Mouse (Mus musculus): ENCODE measurements around the gene 4921539E11Rik. TPM values are rescaled to one million over a fixed set of nuclear protein-coding genes. Genes with fewer than 3 reads are reported as not detected.

4921539E11Rik gene
- total RNA-seq, 2 experiments from 2014 or later, result not detected

- intact Hi-C loops (cut with DNase I), result no loop called here
Observed at GRCm38 (mm10) chr4:103249436-103250085, 41.1 kb downstream of the 4921539E11Rik start.

GRCm38 (mm10) chr4:103247813-103248212 lies 42.9 kb downstream of the 4921539E11Rik start:
- intact Hi-C loops (cut with DNase I), result no loop called here
- DNase-seq (ENCODE audit: low spot score in 2 of 2), result no peak

More at GRCm38 (mm10) chr4:103249436-103250085, 41.1 kb downstream of the 4921539E11Rik start:
- DNase-seq (ENCODE audit: low spot score in 2 of 2), result no peak

GRCm38 (mm10) chr4:103247249-103247648 lies 43.4 kb downstream of the 4921539E11Rik start:
- no peak for DNase-seq (ENCODE audit: low spot score in 2 of 2)
- intact Hi-C loops (cut with DNase I), result no loop called here

- intact Hi-C loops (cut with DNase I), result no loop called here
- no peak for DNase-seq (ENCODE audit: low spot score in 2 of 2)
Observed at GRCm38 (mm10) chr4:103232156-103232555, 58.5 kb downstream of the 4921539E11Rik start.

DNA sequence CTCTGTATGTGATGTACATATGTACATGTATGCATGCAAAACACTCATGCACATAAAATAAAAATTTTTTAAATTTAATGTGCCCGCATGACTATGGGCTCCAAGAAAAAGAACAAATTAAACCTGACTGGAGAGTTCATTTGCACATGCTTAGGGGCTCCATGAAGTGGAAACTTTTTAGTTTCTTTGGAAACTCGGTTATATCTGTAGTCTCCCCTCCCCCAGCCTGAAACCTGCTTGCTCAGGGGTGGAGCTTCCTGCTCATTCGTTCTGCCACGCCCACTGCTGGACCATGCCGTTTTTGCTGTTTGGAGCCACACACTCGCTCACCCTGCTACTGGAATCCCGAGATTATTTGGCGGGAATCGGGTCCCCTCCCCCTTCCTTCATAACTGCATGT lies 67.8 kb downstream of the 4921539E11Rik start:
- no peak for DNase-seq (ENCODE audit: low spot score in 2 of 2)
- intact Hi-C loops (cut with DNase I), result no loop called here

DNA sequence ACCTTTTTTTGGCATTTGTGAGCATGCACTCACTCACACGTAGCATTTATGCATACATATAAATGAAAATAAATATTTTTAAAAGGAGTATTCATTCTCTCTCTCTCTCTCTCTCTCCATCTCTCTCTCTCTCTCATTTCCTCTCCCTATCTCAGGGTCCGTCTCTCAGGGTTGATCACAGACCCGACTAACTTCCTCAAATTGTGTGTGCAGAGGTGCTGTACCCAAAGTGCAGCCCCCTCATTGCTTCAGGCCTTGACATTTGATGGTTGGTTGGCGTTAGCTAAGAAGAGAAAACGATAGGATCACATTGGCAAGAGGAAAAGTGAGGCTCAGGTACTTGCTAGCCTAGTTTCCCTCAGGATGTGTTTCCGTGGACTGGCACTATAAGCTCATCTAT lies 68.9 kb downstream of the 4921539E11Rik start:
- intact Hi-C loops (cut with DNase I), result no loop called here
- DNase-seq (ENCODE audit: low spot score in 2 of 2), result no peak

- no peak for DNase-seq (ENCODE audit: low spot score in 2 of 2)
- intact Hi-C loops (cut with DNase I), result loop anchor here (10.0 kb wide), 1 partner anchor 126 kb away; no protein-coding TSS in a partner anchor
Observed at GRCm38 (mm10) chr4:103219011-103219410, 71.7 kb downstream of the 4921539E11Rik start.

GRCm38 (mm10) chr4:103216046-103216445 lies 74.6 kb downstream of the 4921539E11Rik start:
- no peak for DNase-seq (ENCODE audit: low spot score in 2 of 2)
- intact Hi-C loops (cut with DNase I), result loop anchor here (10.0 kb wide), 1 partner anchor 129 kb away; no protein-coding TSS in a partner anchor

GRCm38 (mm10) chr4:103214925-103215820 lies 75.5 kb downstream of the 4921539E11Rik start, which contains the start of gene Slc35d1:
Gene Slc35d1 (minus strand): TSS chr4:103215164.
- DNase-seq (ENCODE audit: low spot score in 2 of 2), result peak; percentile 82
- intact Hi-C loops (cut with DNase I), result loop anchor here (2.0 to 10.0 kb wide), 2 partner anchors 100 to 130 kb away; no protein-coding TSS in a partner anchor

DNA sequence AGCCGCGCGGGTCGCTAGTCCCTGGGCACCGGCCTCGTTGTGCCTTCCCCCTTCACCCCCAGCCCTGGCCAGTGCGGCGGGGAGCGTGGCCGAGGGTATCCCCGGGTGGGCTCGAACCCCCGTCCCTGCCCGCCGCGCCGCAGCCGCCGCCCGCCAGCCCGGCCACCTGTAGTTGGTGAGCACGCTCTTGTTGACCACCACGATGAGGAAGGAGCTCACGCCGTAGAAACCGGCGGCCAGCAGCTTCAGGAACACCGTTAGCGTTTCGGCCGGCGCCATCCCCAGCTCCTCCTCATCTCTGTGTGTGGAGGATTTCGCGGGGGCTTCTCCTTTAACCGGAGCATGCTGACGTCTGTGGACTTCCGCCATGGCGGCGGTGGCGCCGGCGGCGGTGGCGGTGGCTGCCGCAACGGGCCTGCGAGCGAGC lies 76.2 kb downstream of the 4921539E11Rik start:
- peak in 1 of 2 experiments; percentile 83 for DNase-seq (ENCODE audit: low spot score in 2 of 2)
- intact Hi-C loops (cut with DNase I), result loop anchor here (2.0 to 10.0 kb wide), 2 partner anchors 100 to 130 kb away; no protein-coding TSS in a partner anchor

DNA sequence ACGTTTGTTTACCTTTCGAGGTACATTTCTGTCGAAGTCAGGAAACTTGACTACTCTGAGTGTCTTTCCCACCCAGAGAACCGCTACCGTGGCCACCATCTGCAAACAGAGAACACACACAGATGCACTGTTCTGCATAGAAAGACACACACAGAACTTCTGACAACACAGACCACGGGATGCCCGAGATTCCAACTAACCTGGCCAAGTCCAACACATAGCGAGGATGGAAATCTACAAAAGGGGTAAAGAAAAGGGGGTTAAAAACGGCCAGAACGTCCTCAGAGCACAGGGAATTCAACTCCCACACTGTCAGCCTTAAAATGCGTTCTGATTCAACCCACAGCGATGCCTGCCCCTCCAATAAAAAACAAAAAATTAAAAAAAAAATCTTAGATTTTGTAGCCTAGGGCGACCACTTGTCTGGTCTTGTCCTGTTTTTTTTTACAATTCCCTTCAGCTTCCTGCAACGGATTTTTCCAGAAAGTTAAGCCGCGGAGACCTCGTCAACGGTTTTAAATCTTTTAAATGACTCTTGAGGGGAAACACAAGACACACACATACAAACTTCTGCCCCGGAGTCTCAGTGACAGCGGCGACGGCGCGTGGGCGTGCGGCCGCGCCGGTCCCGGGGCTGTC lies 76.7 kb downstream of the 4921539E11Rik start:
- intact Hi-C loops (cut with DNase I), result loop anchor here (2.0 to 10.0 kb wide), 2 partner anchors 101 to 131 kb away; no protein-coding TSS in a partner anchor
- peak in 1 of 2 experiments; percentile 13 for DNase-seq (ENCODE audit: low spot score in 2 of 2)

- no peak for DNase-seq (ENCODE audit: low spot score in 2 of 2)
- intact Hi-C loops (cut with DNase I), result no loop called here
Observed at GRCm38 (mm10) chr4:103208553-103208952, 82.1 kb downstream of the 4921539E11Rik start.

DNA sequence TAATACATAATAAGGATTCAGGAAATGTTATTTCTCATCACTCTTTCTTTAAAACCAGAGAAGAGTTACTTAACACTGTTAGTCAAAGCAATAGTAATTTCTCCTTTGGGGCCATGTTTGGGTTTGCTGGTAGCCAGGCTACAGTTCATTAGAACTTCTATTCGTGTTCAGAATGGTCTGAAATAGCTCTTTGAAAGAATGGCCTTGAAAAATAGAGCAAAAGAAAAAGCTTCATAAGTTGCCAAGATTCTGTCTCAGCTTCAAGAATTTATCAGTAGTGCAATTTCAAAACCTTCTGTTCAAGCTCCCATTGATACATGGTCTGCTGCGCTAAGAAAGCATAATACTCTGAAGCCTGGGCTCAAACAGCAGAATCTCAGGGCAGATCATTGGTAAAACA lies 87.0 kb downstream of the 4921539E11Rik start:
- intact Hi-C loops (cut with DNase I), result no loop called here
- no peak for DNase-seq (ENCODE audit: low spot score in 2 of 2)

DNA sequence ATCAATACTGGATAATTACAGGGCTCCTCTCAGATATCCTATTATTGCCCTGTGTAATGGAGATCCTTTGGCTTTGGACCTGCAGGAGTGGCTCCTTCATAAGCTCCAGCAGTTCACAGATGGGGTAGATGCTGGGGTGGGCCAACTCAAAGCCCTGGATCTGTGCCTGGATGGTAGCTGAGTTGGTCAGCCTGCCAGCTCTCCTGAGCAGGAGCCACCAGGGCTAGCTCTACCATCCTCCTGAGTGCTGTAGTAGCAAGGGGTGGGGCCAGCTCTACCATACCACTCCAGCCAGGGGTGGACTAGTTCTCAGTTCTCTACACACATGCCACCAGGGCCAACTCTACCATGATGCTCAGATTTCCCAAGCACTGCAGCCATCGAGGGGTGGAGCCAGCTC lies 90.6 kb downstream of the 4921539E11Rik start:
- DNase-seq (ENCODE audit: low spot score in 2 of 2), result no peak
- intact Hi-C loops (cut with DNase I), result no loop called here

DNA sequence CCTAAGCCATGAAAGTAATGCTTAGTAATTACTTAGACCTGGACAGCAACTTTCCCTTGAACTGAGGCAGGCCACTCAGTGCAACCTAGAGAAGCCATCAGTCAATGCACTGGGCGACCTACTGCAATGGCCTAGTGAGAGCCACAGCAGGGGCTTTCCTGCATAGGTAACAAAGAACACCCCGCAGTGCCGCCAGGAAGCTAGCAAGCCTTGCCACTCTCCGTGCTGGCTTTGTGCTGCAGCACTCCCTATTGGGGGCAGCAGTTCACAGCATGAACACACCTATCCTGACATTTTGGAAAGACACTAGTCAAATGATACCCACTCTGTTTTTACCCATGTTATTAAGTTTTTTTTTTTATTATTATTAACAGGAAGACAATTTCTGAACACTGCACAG lies 91.6 kb downstream of the 4921539E11Rik start:
- DNase-seq (ENCODE audit: low spot score in 2 of 2), result no peak
- intact Hi-C loops (cut with DNase I), result no loop called here

DNA sequence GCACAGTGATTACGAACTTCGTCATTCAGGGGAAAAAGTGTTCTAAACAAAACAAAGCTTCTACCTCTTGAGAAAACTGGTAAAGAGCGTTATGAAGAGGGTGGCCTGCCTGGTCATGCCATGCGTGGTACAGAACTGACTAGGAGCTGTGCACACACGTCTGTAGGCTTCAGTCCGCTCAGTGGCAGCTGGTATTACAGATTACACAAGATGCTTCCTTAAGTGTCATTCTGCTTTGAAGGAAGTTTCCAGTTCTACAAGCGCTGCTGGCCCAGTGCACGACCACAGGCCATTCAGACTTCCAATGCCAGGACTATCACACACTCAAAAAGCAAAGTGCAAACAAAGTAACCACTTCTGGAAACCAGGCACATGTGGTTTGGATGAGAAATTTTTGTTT lies 93.3 kb downstream of the 4921539E11Rik start:
- intact Hi-C loops (cut with DNase I), result no loop called here
- no peak for DNase-seq (ENCODE audit: low spot score in 2 of 2)

- no peak for DNase-seq (ENCODE audit: low spot score in 2 of 2)
Observed at GRCm38 (mm10) chr4:103192421-103192820, 98.2 kb downstream of the 4921539E11Rik start.

GRCm38 (mm10) chr4:103188786-103189640 lies 101.7 kb downstream of the 4921539E11Rik start:
- DNase-seq (ENCODE audit: low spot score in 2 of 2), result no peak
- intact Hi-C loops (cut with DNase I), result no loop called here

More at GRCm38 (mm10) chr4:103192421-103192820, 98.2 kb downstream of the 4921539E11Rik start:
- intact Hi-C loops (cut with DNase I), result no loop called here

Data from left cerebral cortex, postnatal 36 days (tissue).